Mouse (Mus musculus): ENCODE data around the gene Ptprg. TPM values are rescaled to one million over a fixed set of nuclear protein-coding genes. Genes with fewer than 3 reads are reported as not detected.
A peak's percentile ranks its signal among the peaks of the same experiment; 100 is the strongest.
"Not testable (repeated sequence)": the region's sequence is repeated elsewhere in the genome, so short reads cannot be mapped to it uniquely, and the experiment has no call there.

The Ptprg gene
- polyA plus RNA-seq, 1 experiment, result 21.7 TPM

GRCm38 (mm10) chr14:11811142-11811761 is 257.9 kb downstream of the Ptprg start:
- Histone ChIP-seq H3K36me3 (ENCODE audit: control insufficient read depth, insufficient read depth, low read length) (no peaks in the 10 kb centered on the region), H3K4me3 (ENCODE audit: low read depth, low read length) (no peak overlapping the region), H3K4me1 (ENCODE audit: control insufficient read depth, insufficient read depth, insufficient read length, low read length) (no peaks in the 10 kb centered on the region), H3K27me3 (ENCODE audit: control insufficient read depth, insufficient read depth, low read length) (no peaks in the 10 kb centered on the region), H3K27ac (ENCODE audit: insufficient read depth, low read depth, low read length) (peak overlapping the region; percentile 49)
- TF ChIP-seq POLR2A (IDR thresholded peaks at IDR 0.05; ENCODE audit: low read depth, low read length) (no peak), CTCF (IDR thresholded peaks at IDR 0.05; ENCODE audit: extremely low read depth, insufficient read length, insufficient replicate concordance, low read depth, low read length) (no peak)
- 59% methylated on average over 7 of the region's 7 CpGs for WGBS

GRCm38 (mm10) chr14:11812291-11812690 is 259.0 kb downstream of the Ptprg start:
- no peaks in the 10 kb centered on the region for H3K27me3 ChIP-seq (ENCODE audit: control insufficient read depth, insufficient read depth, low read length)
- no peak overlapping the region for H3K4me3 ChIP-seq (ENCODE audit: low read depth, low read length)
- no peaks in the 10 kb centered on the region for H3K4me1 ChIP-seq (ENCODE audit: control insufficient read depth, insufficient read depth, insufficient read length, low read length)
- no peak for TF ChIP-seq POLR2A (IDR thresholded peaks at IDR 0.05; ENCODE audit: low read depth, low read length)
- TF ChIP-seq CTCF (IDR thresholded peaks at IDR 0.05; ENCODE audit: extremely low read depth, insufficient read length, insufficient replicate concordance, low read depth, low read length), result no peak
- H3K36me3 ChIP-seq (ENCODE audit: control insufficient read depth, insufficient read depth, low read length), result no peaks in the 10 kb centered on the region
- WGBS, result 90% methylated on average over 7 of the region's 7 CpGs
- H3K27ac ChIP-seq (ENCODE audit: insufficient read depth, low read depth, low read length), result no peak overlapping the region

GRCm38 (mm10) chr14:11814811-11815210 is 261.5 kb downstream of the Ptprg start:
- H3K27me3 ChIP-seq (ENCODE audit: control insufficient read depth, insufficient read depth, low read length); H3K27ac ChIP-seq (ENCODE audit: insufficient read depth, low read depth, low read length); H3K4me1 ChIP-seq (ENCODE audit: control insufficient read depth, insufficient read depth, insufficient read length, low read length); H3K36me3 ChIP-seq (ENCODE audit: control insufficient read depth, insufficient read depth, low read length); H3K4me3 ChIP-seq (ENCODE audit: low read depth, low read length): not testable (repeated sequence)
- WGBS, result 57% methylated on average over 4 of the region's 4 CpGs

GRCm38 (mm10) chr14:11817236-11817635 is 263.9 kb downstream of the Ptprg start:
- H3K4me1 ChIP-seq (ENCODE audit: control insufficient read depth, insufficient read depth, insufficient read length, low read length), result no peaks in the 10 kb centered on the region
- H3K36me3 ChIP-seq (ENCODE audit: control insufficient read depth, insufficient read depth, low read length), result no peaks in the 10 kb centered on the region
- 74% methylated on average over 6 of the region's 6 CpGs for WGBS
- H3K27me3 ChIP-seq (ENCODE audit: control insufficient read depth, insufficient read depth, low read length), result no peaks in the 10 kb centered on the region
- no peak for TF ChIP-seq CTCF (IDR thresholded peaks at IDR 0.05; ENCODE audit: extremely low read depth, insufficient read length, insufficient replicate concordance, low read depth, low read length)
- TF ChIP-seq POLR2A (IDR thresholded peaks at IDR 0.05; ENCODE audit: low read depth, low read length), result no peak
- H3K27ac ChIP-seq (ENCODE audit: insufficient read depth, low read depth, low read length), result no peak overlapping the region
- H3K4me3 ChIP-seq (ENCODE audit: low read depth, low read length), result no peak overlapping the region

- Histone ChIP-seq H3K27me3 (ENCODE audit: control insufficient read depth, insufficient read depth, low read length) (no peaks in the 10 kb centered on the region), H3K36me3 (ENCODE audit: control insufficient read depth, insufficient read depth, low read length) (no peaks in the 10 kb centered on the region), H3K4me3 (ENCODE audit: low read depth, low read length) (no peak overlapping the region), H3K27ac (ENCODE audit: insufficient read depth, low read depth, low read length) (no peak overlapping the region), H3K4me1 (ENCODE audit: control insufficient read depth, insufficient read depth, insufficient read length, low read length) (peaks cover 3% of the 10 kb centered on the region; the same call in 1 of the 2 replicates)
- 94% methylated on average over 3 of the region's 3 CpGs for WGBS
- TF ChIP-seq CTCF (IDR thresholded peaks at IDR 0.05; ENCODE audit: extremely low read depth, insufficient read length, insufficient replicate concordance, low read depth, low read length), result no peak
- no peak for TF ChIP-seq POLR2A (IDR thresholded peaks at IDR 0.05; ENCODE audit: low read depth, low read length)
Measured at GRCm38 (mm10) chr14:11818054-11818453, 264.7 kb downstream of the Ptprg start.

- Histone ChIP-seq H3K27me3 (ENCODE audit: control insufficient read depth, insufficient read depth, low read length) (no peaks in the 10 kb centered on the region), H3K4me3 (ENCODE audit: low read depth, low read length) (no peak overlapping the region), H3K36me3 (ENCODE audit: control insufficient read depth, insufficient read depth, low read length) (no peaks in the 10 kb centered on the region), H3K4me1 (ENCODE audit: control insufficient read depth, insufficient read depth, insufficient read length, low read length) (peaks cover 8% of the 10 kb centered on the region; the same call in 1 of the 2 replicates), H3K27ac (ENCODE audit: insufficient read depth, low read depth, low read length) (no peak overlapping the region)
- WGBS, result 89% methylated on average over 8 of the region's 8 CpGs
- no peak for TF ChIP-seq POLR2A (IDR thresholded peaks at IDR 0.05; ENCODE audit: low read depth, low read length)
Measured at GRCm38 (mm10) chr14:11818721-11819120, 265.4 kb downstream of the Ptprg start.

- Histone ChIP-seq H3K27ac (ENCODE audit: insufficient read depth, low read depth, low read length) (no peak overlapping the region), H3K36me3 (ENCODE audit: control insufficient read depth, insufficient read depth, low read length) (no peaks in the 10 kb centered on the region), H3K27me3 (ENCODE audit: control insufficient read depth, insufficient read depth, low read length) (no peaks in the 10 kb centered on the region), H3K4me1 (ENCODE audit: control insufficient read depth, insufficient read depth, insufficient read length, low read length) (peaks cover 11% of the 10 kb centered on the region; the same call in 1 of the 2 replicates), H3K4me3 (ENCODE audit: low read depth, low read length) (no peak overlapping the region)
- TF ChIP-seq CTCF (IDR thresholded peaks at IDR 0.05; ENCODE audit: extremely low read depth, insufficient read length, insufficient replicate concordance, low read depth, low read length) (no peak), POLR2A (IDR thresholded peaks at IDR 0.05; ENCODE audit: low read depth, low read length) (no peak)
- 85% methylated on average over 2 of the region's 2 CpGs for WGBS
Measured at GRCm38 (mm10) chr14:11819326-11819725, 266.0 kb downstream of the Ptprg start.

All from small intestine, adult 2 months (tissue).